Mouse (Mus musculus) thymus, adult 2 months (tissue): ENCODE measurements around the gene Stag1. TPM values are rescaled to one million over a fixed set of nuclear protein-coding genes. Genes with fewer than 3 reads are reported as not detected.

Experiments
- DNase-seq: peaks from one replicate; pipeline ENCODE4 v3.0.0; 2021
- H3K27ac ChIP-seq: fragments of 200-500 bp; 2 replicates; pipeline ENCODE4 v1.5.1; 2012; ENCODE audit warnings: low read length, control low read depth; ENCODE audit not compliant: control insufficient read depth, insufficient read depth
- H3K27me3 ChIP-seq: fragments of 200-500 bp; 2 replicates; pipeline ENCODE4 v1.6.1; 2012; ENCODE audit warnings: mild to moderate bottlenecking, low read length, moderate library complexity, mixed read lengths; ENCODE audit not compliant: control insufficient read depth, insufficient read depth
- H3K36me3 ChIP-seq: fragments of 200-500 bp; 2 replicates; pipeline ENCODE4 v1.6.1; 2012; ENCODE audit warnings: mild to moderate bottlenecking, low read length, moderate library complexity; ENCODE audit not compliant: control insufficient read depth, insufficient read depth
- H3K4me1 ChIP-seq: fragments of 200-500 bp; replicated peaks from 2 replicates; pipeline ENCODE4 v1.6.1; 2012; ENCODE audit warnings: low read length; ENCODE audit not compliant: control insufficient read depth, insufficient read depth
- H3K4me3 ChIP-seq: fragments of 200-500 bp; 2 replicates; pipeline ENCODE4 v1.5.1; 2012; ENCODE audit warnings: mild to moderate bottlenecking, low read length, control low read depth, moderate library complexity; ENCODE audit not compliant: control insufficient read depth, insufficient read depth
- CTCF ChIP-seq: fragments of 200-500 bp; IDR thresholded peaks from 2 replicates; pipeline ENCODE4 v1.5.1; 2012; ENCODE audit warnings: mild to moderate bottlenecking, control low read depth, low read length, moderate library complexity, borderline replicate concordance; ENCODE audit not compliant: control insufficient read depth, poor library complexity, insufficient read depth; ENCODE audit errors: extremely low read depth
- POLR2A ChIP-seq: fragments of 200-500 bp; IDR thresholded peaks from 2 replicates; pipeline ENCODE4 v1.6.1; 2012; ENCODE audit warnings: mild to moderate bottlenecking, low read length, control low read depth, moderate library complexity; ENCODE audit not compliant: control insufficient read depth, poor library complexity, insufficient read depth; ENCODE audit errors: extremely low read depth
- WGBS: fragments of 180-500 bp; shearing (Covaris S2); methylation state at CpG from one replicate; pipeline ENCODE4 v1.1.7; 2018; 5-methylcytosine and 5-hydroxymethylcytosine counted together
- polyA plus RNA-seq: library from polyadenylated mRNA; depleted of rRNA; stranded (reverse); fragments of >200 nt; gene quantifications from 2 replicates; pipeline ENCODE4 v1.2.3, GENCODE M21; 2012

Gene Stag1
- polyA plus RNA-seq, 1 experiment: 7.9 TPM

DNA sequence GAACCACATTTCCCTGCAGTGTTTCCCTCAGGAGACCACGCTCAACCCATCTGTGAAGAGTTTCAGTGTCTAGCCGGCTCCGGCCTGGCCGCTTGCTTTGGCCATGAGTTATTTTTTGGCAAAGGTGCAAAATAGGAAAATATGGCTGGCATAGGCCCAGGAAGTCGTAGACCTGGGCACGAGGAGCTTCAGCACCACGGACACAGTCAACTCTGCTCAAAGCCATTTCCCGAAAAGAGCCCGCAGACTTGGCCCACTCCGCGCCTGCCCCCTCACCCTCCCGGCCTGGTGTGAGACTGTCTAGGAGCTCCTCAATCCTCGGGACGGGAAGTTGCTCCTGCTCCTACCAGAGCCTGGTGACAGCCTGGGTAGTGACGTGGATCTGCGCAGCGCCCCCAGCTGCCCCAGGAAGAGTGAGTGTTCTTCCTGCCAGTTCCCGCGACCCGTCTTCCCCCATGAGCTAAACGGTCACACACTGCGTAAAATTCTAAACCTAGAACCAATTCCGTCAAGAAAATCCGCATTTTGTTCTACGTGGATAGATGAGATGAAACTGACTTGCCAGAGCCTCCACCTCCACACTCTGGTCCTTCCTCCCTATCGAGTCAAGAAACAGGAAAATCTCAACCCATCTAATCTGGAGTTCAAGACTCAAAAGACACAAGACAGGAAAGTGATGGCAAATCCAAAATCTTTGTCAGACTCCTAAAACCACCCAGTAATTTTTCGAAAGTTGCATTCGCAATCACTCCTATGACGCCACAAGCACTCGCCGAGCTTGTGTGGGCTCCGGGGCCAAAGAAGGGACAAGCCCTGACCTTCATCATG is 27.6 kb upstream of the Stag1 start:
- WGBS: 13% methylated on average over 32 of the region's 32 CpGs

DNA sequence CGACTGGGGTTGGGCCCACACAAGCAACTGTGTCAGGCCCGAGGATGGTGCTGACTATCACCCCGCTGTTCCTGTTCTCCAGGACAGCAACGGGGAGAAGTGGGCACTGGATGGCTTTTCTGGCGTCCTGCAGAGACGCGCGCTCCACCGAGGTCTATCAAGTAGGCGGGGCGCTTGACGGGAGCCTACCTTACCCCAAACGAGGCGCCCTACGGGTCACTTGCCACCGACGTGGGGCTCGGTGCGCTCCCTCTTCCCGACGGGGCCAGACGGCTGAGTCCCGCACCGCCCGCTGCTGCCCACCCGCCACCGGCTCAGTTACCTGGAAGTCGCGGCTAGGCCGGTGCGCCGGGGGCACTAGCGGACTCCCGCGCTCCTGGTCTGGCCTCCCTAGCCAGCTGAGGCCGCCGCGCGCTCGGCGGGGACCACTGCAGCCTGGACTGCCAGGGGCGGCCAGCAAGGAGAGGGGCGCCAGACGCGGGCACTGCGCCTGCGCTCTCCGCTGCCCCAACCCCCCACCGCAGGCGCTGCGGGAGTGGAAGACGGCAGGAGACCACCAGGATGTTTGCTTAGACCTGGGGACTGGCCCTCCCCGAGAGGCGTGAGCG is 26.9 kb upstream of the Stag1 start, which contains the start of gene Slc35g2:
Gene Slc35g2 (minus strand): TSS at position 465 of the 608 bp plus-strand sequence.
- H3K27me3 ChIP-seq: peaks cover 6% of the 10 kb centered on the region; the same call in 1 of the 2 replicates
- TF ChIP-seq CTCF (no peak), POLR2A (no peak)
- no peak for DNase-seq

More for the DNA sequence above, 27.6 kb upstream of the Stag1 start:
- H3K36me3 ChIP-seq: no peaks in the 10 kb centered on the region
- no peak overlapping the region for H3K27ac ChIP-seq
- H3K27me3 ChIP-seq: peaks cover 6% of the 10 kb centered on the region; the same call in 1 of the 2 replicates
- peak overlapping the region; percentile 6; the same call in 1 of the 2 replicates for H3K4me3 ChIP-seq
- peaks cover 9% of the 10 kb centered on the region; the same call in 1 of the 2 replicates for H3K4me1 ChIP-seq
- TF ChIP-seq POLR2A: no peak
- no peak for TF ChIP-seq CTCF
- peak; percentile 6 for DNase-seq

DNA sequence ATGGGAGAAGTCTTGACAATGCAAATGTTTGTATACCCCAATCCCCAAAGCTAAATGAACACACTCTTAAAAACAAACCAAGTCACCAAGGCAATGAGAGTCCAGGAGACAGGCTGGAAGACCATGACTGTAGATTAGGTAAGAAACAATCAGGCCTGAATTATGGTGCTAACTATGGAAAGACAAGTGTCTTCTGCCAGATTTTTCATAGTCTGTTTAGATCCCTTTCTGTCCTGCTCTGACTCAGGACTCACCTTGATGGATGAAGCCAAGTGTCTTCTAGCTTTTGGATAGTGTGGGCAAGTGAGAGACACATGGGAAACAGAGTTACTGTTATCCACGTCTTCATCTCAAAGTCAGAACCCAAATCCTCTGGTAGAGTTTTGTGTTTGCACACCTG is 26.1 kb upstream of the Stag1 start:
- TF ChIP-seq POLR2A (no peak), CTCF (no peak)
- Histone ChIP-seq H3K36me3 (no peaks in the 10 kb centered on the region), H3K27ac (no peak overlapping the region), H3K4me1 (peaks cover 9% of the 10 kb centered on the region; the same call in 1 of the 2 replicates), H3K4me3 (no peak overlapping the region), H3K27me3 (peaks cover 6% of the 10 kb centered on the region; the same call in 1 of the 2 replicates)
- DNase-seq: no peak
- WGBS: 92% methylated on average over 1 of the region's 1 CpGs

More for the DNA sequence above, 26.9 kb upstream of the Stag1 start, which contains the start of gene Slc35g2:
- H3K36me3 ChIP-seq: no peaks in the 10 kb centered on the region
- peaks cover 9% of the 10 kb centered on the region; the same call in 1 of the 2 replicates for H3K4me1 ChIP-seq
- H3K4me3 ChIP-seq: peak within 1 kb of the TSS; percentile 6; the same call in 1 of the 2 replicates
- no peak within 1 kb of the TSS for H3K27ac ChIP-seq
- WGBS: 2% methylated on average over 55 of the region's 55 CpGs

DNA sequence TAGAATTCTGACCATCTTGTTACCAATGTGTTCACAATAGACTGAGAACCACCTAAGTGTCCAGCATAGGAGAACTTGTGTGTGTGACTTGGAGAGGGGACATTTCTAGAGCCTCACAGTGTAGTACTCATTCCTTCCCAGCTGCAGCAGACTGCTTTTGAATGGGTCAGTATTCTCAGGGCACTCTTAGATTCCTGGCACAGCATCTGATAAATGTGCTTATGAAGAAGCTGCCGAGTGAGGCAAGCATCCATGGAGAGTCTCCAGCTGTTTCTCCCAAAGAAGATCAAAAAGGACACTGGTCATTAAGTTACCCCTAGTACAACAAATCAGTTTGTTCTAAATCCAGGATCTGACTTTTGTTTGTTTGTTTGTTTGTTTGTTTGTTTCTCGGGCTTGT is 24.3 kb upstream of the Stag1 start:
- DNase-seq: no peak
- TF ChIP-seq POLR2A (no peak), CTCF (no peak)
- H3K27me3 ChIP-seq: peaks cover 6% of the 10 kb centered on the region; the same call in 1 of the 2 replicates
- H3K4me1 ChIP-seq: peaks cover 9% of the 10 kb centered on the region; the same call in 1 of the 2 replicates
- H3K36me3 ChIP-seq: no peaks in the 10 kb centered on the region
- WGBS: 88% methylated on average over 2 of the region's 2 CpGs
- no peak overlapping the region for H3K4me3 ChIP-seq
- H3K27ac ChIP-seq: no peak overlapping the region

DNA sequence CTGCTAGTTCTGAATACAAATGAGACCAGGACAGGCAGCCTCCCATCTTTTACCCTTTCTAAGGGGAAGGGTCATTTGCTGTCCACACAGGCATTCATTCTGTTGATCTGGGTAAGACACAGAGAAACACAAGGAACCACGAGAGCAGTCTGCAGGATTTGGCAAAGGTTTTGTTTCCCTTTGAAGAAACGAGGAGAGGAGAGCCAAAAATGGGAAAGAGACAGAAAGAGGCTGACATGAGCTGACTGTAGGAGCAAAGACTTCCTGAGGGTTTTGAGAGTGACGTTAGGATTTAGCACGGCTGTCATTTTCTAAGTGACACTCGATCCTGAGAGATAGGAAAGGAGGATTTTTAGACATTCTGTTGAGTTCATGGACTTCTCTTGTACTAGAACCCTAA is 23.7 kb upstream of the Stag1 start:
- H3K27ac ChIP-seq: no peak overlapping the region
- H3K36me3 ChIP-seq: no peaks in the 10 kb centered on the region
- H3K4me1 ChIP-seq: peaks cover 9% of the 10 kb centered on the region; the same call in 1 of the 2 replicates
- no peak overlapping the region for H3K4me3 ChIP-seq
- peaks cover 4% of the 10 kb centered on the region; the same call in 1 of the 2 replicates for H3K27me3 ChIP-seq
- WGBS: 61% methylated on average over 5 of the region's 5 CpGs
- TF ChIP-seq POLR2A: no peak
- TF ChIP-seq CTCF: no peak
- DNase-seq: no peak

DNA sequence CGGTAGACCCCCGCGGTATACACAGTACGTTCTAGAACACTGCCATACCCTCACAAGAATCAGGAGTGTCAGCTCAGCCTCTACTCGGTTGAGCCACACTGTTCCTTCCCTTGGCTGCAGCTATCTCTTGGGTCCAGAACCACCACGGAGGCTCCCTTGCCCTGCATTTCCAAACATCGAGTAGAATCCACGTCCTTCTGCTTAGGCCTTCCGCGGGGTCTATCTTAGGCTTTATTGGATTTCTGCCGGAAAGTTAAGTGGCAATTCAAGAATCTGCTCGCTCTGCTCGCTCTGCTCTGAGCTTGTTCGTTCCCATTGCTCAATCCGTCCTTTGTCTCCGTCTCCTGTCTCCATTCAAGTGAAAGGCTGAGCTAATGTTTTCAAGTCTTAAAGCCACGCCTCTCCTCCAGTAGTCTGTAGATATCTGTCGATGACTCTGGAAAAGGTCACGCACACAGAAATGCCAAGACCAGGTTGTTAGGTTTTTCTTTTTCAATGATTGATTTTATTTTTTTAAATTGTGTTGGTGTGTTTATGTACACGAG is 17.3 kb upstream of the Stag1 start:
- H3K27ac ChIP-seq: no peak overlapping the region
- DNase-seq: no peak
- no peaks in the 10 kb centered on the region for H3K36me3 ChIP-seq
- WGBS: 87% methylated on average over 20 of the region's 20 CpGs
- H3K4me3 ChIP-seq: no peak overlapping the region
- no peaks in the 10 kb centered on the region for H3K27me3 ChIP-seq
- TF ChIP-seq CTCF (no peak), POLR2A (no peak)
- no peaks in the 10 kb centered on the region for H3K4me1 ChIP-seq
